Mouse (Mus musculus): ENCODE data around the gene Fxn. TPM values are rescaled to one million over a fixed set of nuclear protein-coding genes. Genes with fewer than 3 reads are reported as not detected.

Fxn gene
- polyA plus RNA-seq, 1 experiment from 2014 or later, result 59.6 TPM

GRCm38 (mm10) chr19:24216771-24217170, 63.6 kb downstream of the Fxn start:
- no peaks in the 10 kb centered on the region for H3K27me3 ChIP-seq (replicated peaks)
- no peak overlapping the region for H3K27ac ChIP-seq (ENCODE audit: poor library complexity, severe bottlenecking)
- WGBS, result 91% methylated on average over 9 of the region's 9 CpGs
- no peak for ATAC-seq (ENCODE audit: insufficient number of reproducible peaks, low FRiP score)
- H3K4me1 ChIP-seq (replicated peaks), result peaks cover 37% of the 10 kb centered on the region
- H3K9ac ChIP-seq, result no peak overlapping the region
- no peak overlapping the region for H3K4me2 ChIP-seq
- H3K9me3 ChIP-seq (replicated peaks), result no peaks in the 10 kb centered on the region
- H3K4me3 ChIP-seq, result no peak overlapping the region
- no peaks in the 10 kb centered on the region for H3K36me3 ChIP-seq

DNA sequence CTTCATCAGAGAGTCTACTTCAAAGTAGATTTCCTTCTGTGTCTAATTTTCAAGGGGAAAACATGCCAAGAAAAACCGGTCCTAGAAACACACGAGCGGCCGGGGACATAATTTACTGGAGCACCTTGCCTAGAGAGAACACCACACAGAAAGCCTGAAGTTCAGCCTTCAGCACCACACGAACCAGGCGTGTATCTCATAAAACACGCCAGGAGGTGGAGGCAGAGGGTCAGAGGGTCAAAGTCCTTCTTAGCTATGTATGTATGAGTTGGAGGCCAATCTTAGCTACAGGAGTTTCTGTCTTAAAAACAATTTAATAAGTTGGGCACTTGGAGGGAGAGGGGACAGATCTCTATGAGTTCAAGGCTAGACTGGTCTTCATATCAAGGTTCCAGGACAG, 65.5 kb downstream of the Fxn start:
- H3K9me3 ChIP-seq (replicated peaks), result no peaks in the 10 kb centered on the region
- H3K4me3 ChIP-seq, result no peak overlapping the region
- no peak for ATAC-seq (ENCODE audit: insufficient number of reproducible peaks, low FRiP score)
- 90% methylated on average over 7 of the region's 7 CpGs for WGBS
- no peaks in the 10 kb centered on the region for H3K27me3 ChIP-seq (replicated peaks)
- H3K9ac ChIP-seq, result no peak overlapping the region
- H3K4me2 ChIP-seq, result no peak overlapping the region
- H3K36me3 ChIP-seq, result no peaks in the 10 kb centered on the region
- H3K4me1 ChIP-seq (replicated peaks), result peaks cover 53% of the 10 kb centered on the region
- no peak overlapping the region for H3K27ac ChIP-seq (ENCODE audit: poor library complexity, severe bottlenecking)

DNA sequence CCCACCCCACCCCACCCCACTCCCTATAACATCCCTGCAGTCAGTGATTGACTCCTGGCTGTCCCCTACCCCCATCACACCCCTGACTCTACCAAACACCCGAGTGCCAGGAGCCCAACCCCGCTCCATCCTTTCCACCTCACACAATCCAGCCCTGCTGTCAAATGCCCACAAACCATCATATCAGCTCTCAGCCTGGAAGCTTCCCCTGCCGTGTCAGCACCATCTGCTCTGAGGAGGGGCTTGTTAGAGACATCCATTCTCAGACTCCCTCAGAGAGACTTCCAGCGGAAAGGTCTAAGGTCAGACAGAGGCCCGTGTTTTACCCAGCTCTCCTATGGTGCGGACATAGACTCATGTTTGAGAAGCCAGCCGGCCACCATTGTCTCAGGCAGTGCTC, 67.1 kb downstream of the Fxn start:
- peak; percentile 65 for ATAC-seq (ENCODE audit: insufficient number of reproducible peaks, low FRiP score)
- Histone ChIP-seq H3K9ac (peak overlapping the region; percentile 8; the same call in 1 of the 2 replicates), H3K36me3 (no peaks in the 10 kb centered on the region), H3K27me3 (replicated peaks) (no peaks in the 10 kb centered on the region), H3K27ac (ENCODE audit: poor library complexity, severe bottlenecking) (peak overlapping the region; percentile 83), H3K4me3 (no peak overlapping the region), H3K4me2 (peak overlapping the region; percentile 21), H3K4me1 (replicated peaks) (peaks cover 46% of the 10 kb centered on the region), H3K9me3 (replicated peaks) (no peaks in the 10 kb centered on the region)
- WGBS, result 23% methylated on average over 7 of the region's 7 CpGs

DNA sequence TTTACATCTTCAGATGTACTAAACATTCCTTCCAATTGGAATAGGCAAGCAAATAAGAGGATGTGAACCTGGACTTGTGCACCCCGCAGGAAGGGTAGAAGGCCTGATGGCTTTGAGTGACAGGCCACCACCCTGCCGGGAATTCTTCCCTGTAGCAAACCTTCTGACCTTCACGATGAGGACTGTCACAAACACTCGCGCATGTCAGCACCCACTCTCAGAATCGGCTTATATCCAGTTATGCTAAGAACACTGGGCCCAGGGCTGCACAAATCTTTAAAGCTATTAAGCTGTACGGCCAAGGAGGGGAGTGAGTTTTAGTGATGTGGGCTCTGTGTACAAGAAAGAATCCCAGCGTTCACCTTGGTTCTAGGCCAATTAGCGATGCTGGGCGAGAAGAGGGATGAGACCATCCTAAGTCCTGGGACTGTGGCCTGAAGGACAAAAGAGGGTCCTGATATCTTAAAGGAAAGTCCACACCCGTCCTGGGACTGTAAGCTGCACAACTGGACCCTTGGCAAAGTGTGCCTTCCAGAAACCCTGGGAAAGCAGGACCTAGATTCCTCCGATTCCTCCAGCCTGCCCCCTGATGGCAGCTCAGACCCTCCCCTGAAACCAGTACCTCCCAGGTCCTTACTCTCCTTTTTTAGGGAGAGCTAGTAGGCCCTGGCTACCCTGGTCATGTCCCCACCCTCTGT, 67.7 kb downstream of the Fxn start:
- Histone ChIP-seq H3K4me2 (peak overlapping the region; percentile 21), H3K36me3 (no peaks in the 10 kb centered on the region), H3K27me3 (replicated peaks) (no peaks in the 10 kb centered on the region), H3K4me1 (replicated peaks) (peaks cover 46% of the 10 kb centered on the region), H3K27ac (ENCODE audit: poor library complexity, severe bottlenecking) (peak overlapping the region; percentile 83), H3K9me3 (replicated peaks) (peaks cover 4% of the 10 kb centered on the region), H3K4me3 (no peak overlapping the region), H3K9ac (peak overlapping the region; percentile 8; the same call in 1 of the 2 replicates)
- ATAC-seq (ENCODE audit: insufficient number of reproducible peaks, low FRiP score), result peak; percentile 40; the same call in 1 of the 2 replicates
- WGBS, result 47% methylated on average over 12 of the region's 12 CpGs

Other genes with a start within 250 kb of the Fxn start
- gene Fam189a2, start 249.6 kb downstream of the Fxn start, polyA plus RNA-seq (2016; fragmentation: Nextera tagmentation; extraction: Ambion mirVana), result 4.6 and 4.8 TPM in 2 replicates
- gene Tjp2, start 55.6 kb downstream of the Fxn start, polyA plus RNA-seq (2016; fragmentation: Nextera tagmentation; extraction: Ambion mirVana), result 31.9 and 33.8 TPM in 2 replicates
- 53.4 and 56.1 TPM in 2 replicates for gene Fam122a, start 196.8 kb upstream of the Fxn start, polyA plus RNA-seq (2016; fragmentation: Nextera tagmentation; extraction: Ambion mirVana)